8 mouse cellular contexts compared by ENCODE assay signal in the genomic region with DNA sequence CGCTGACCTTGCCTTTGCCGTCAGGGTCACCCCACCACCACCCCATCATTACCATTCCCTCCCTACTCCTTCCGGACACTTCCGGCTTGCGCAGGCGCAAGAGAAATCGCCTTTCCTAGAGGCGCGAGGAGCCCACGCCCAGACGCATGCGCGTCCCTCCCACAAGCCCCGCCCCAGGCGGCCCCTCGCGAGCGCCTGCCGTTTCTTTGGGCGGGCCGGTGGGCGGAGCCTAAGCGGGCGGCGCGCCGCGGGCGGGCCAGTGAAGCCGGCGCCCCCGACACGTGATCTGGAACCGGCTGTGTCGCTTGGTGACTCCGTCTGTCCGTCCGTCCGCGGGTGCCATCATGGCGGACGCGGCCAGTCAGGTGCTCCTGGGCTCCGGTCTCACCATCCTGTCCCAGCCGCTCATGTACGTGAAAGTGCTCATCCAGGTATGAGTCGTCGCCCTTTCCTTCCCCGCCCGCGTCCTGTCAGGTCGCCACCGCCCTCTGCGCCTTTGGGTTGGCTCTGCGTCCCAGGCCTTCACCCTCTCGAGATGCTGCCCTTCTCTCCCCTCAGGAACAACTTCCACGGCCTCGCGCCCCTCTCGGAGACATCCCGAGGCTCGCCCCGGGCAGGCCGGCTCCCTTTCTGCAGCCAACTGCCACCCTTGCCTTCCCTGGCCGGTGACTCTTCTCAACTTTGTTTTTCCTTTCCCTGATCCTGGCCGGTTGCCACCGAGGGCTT. TPM values are rescaled to one million over a fixed set of nuclear protein-coding genes. Genes with fewer than 3 reads are reported as not detected.
A peak's percentile ranks its signal among the peaks of the same experiment; 100 is the strongest.
DNase-seq lines count a peak whose midpoint lies in the region; ATAC-seq lines count a peak whose summit lies in the region.

TSS of gene Mtch2 (plus strand) at position 201 of the 726 bp plus-strand sequence.

- H3K27ac ChIP-seq in heart, embryonic 10.5 days = peak within 1 kb of the TSS; percentile 93
- peak within 1 kb of the TSS; percentile 88 for H3K27ac ChIP-seq in kidney, embryonic 15.5 days

- H3K27me3 ChIP-seq in heart, embryonic 10.5 days (ENCODE audit: insufficient read depth, poor library complexity, severe bottlenecking) = no peaks in the 10 kb centered on the region
- H3K27me3 ChIP-seq in kidney, embryonic 15.5 days = no peaks in the 10 kb centered on the region

- under 1% methylated on average over 67 of the region's 67 CpGs for WGBS in heart, embryonic 10.5 days
- WGBS in kidney, embryonic 15.5 days = under 1% methylated on average over 67 of the region's 67 CpGs

- H3K36me3 ChIP-seq in heart, embryonic 10.5 days = peaks cover 28% of the 10 kb centered on the region
- peaks cover 26% of the 10 kb centered on the region for H3K36me3 ChIP-seq in kidney, embryonic 15.5 days

- H3K9me3 ChIP-seq in heart, embryonic 10.5 days = no peaks in the 10 kb centered on the region
- H3K9me3 ChIP-seq in kidney, embryonic 15.5 days (replicated peaks) = no peaks in the 10 kb centered on the region

- H3K9ac ChIP-seq in kidney, embryonic 15.5 days = peak within 1 kb of the TSS; percentile 92

- peak; percentile 98 to 99 for DNase-seq in B cell, adult 2 months
- peak; percentile 98 for DNase-seq in brain, adult 2 months (ENCODE audit: low read depth, low spot score)
- DNase-seq in heart, embryonic 10.5 days (ENCODE audit: low spot score) = peak; percentile 98
- peak; percentile 99 for DNase-seq in liver
- DNase-seq in spleen, postnatal 4 days (ENCODE audit: low spot score in 2 of 2) = peak; percentile 99

- peak; percentile 92 for ATAC-seq in erythroblast, adult 5-6 weeks (replicated peaks; ENCODE audit: low FRiP score, poor library complexity, severe bottlenecking)
- ATAC-seq in kidney, embryonic 15.5 days (replicated peaks; ENCODE audit: low FRiP score) = peak; percentile 99
- ATAC-seq in monocyte, adult 5-6 weeks (replicated peaks; ENCODE audit: insufficient number of reproducible peaks, low FRiP score, low TSS enrichment, poor library complexity, severe bottlenecking) = peak; percentile 88

- H3K4me2 ChIP-seq in kidney, embryonic 15.5 days = peak within 1 kb of the TSS; percentile 69

- peak within 1 kb of the TSS; percentile 87 for H3K4me3 ChIP-seq in heart, embryonic 10.5 days
- H3K4me3 ChIP-seq in kidney, embryonic 15.5 days (replicated peaks) = peak within 1 kb of the TSS; percentile 81

- H3K4me1 ChIP-seq in heart, embryonic 10.5 days = peaks cover 12% of the 10 kb centered on the region
- peaks cover 19% of the 10 kb centered on the region for H3K4me1 ChIP-seq in kidney, embryonic 15.5 days

RNA-seq across cellular contexts. Expression of gene Mtch2, which starts in this region (rescaled TPM):
- total RNA-seq in erythroblast, adult 5-6 weeks (2015; ENCODE audit: low replicate concordance) = 61.7 and 91.3 TPM in 2 replicates
- 37.2 and 37.7 TPM in 2 replicates for total RNA-seq in erythroblast, adult 5-6 weeks (2017; ENCODE audit: low replicate concordance)
- polyA plus RNA-seq in heart, embryonic 10.5 days (2016; fragmentation: Nextera tagmentation; extraction: Ambion mirVana) = 252 and 254 TPM in 2 replicates
- polyA plus RNA-seq in kidney, embryonic 15.5 days (2015; fragmentation: Nextera tagmentation; extraction: Ambion mirVana) = 208 and 225 TPM in 2 replicates
- total RNA-seq in monocyte, adult 5-6 weeks (2017) = 117 to 151 TPM (median 134 TPM) in 3 replicates

Comparison
In these comparisons a context has a peak if more than half of its experiments do, and no peak if none do; other contexts are left out.
1. Peak in every context shown above with its lines: DNase-seq, ATAC-seq, H3K4me3 ChIP-seq and H3K27ac ChIP-seq.